Mouse (Mus musculus) right cerebral cortex, postnatal 36 days (tissue): Measurements from ENCODE around the gene Gpr142.

Experiments used
- DNase-seq, 2 experiments: peaks; one replicate each; pipeline ENCODE4 v3.0.0; 2022; ENCODE audit warnings: low spot score in 2 of 2, mixed read lengths in 1 of 2

Gene Gpr142

GRCm38 (mm10) chr11:114801906-114802305, 3.2 kb downstream of the Gpr142 start:
- no peak for DNase-seq

GRCm38 (mm10) chr11:114802540-114803267, 4.0 kb downstream of the Gpr142 start:
- DNase-seq: no peak

- no peak for DNase-seq
These were observed 5.3 kb downstream of the Gpr142 start for GRCm38 (mm10) chr11:114803990-114804389.

- DNase-seq: no peak
These were observed 8.3 kb downstream of the Gpr142 start for GRCm38 (mm10) chr11:114807025-114807424.

- DNase-seq: no peak
These were observed 9.1 kb downstream of the Gpr142 start for GRCm38 (mm10) chr11:114807686-114808427.

GRCm38 (mm10) chr11:114809371-114809770, 10.6 kb downstream of the Gpr142 start:
- DNase-seq: no peak

GRCm38 (mm10) chr11:114810344-114810743, 11.6 kb downstream of the Gpr142 start:
- DNase-seq: no peak

- DNase-seq: peak; percentile 72 to 80
These were observed 14.1 kb downstream of the Gpr142 start for GRCm38 (mm10) chr11:114812731-114813240.

- DNase-seq: no peak
These were observed 16.3 kb downstream of the Gpr142 start for GRCm38 (mm10) chr11:114814873-114815592.

- DNase-seq: no peak
These were observed 18.2 kb downstream of the Gpr142 start for GRCm38 (mm10) chr11:114816934-114817333.

- no peak for DNase-seq
These were observed 19.5 kb downstream of the Gpr142 start for GRCm38 (mm10) chr11:114818185-114818584.

- DNase-seq: no peak
These were observed 20.4 kb downstream of the Gpr142 start for GRCm38 (mm10) chr11:114819110-114819509.

GRCm38 (mm10) chr11:114820444-114820843, 21.7 kb downstream of the Gpr142 start:
- DNase-seq: no peak

- no peak for DNase-seq
These were observed 22.6 kb downstream of the Gpr142 start for GRCm38 (mm10) chr11:114821325-114821724.

GRCm38 (mm10) chr11:114822727-114823126, 24.0 kb downstream of the Gpr142 start:
- peak; percentile 88 to 90 for DNase-seq

- DNase-seq: no peak
These were observed 24.5 kb downstream of the Gpr142 start for GRCm38 (mm10) chr11:114823199-114823725.

GRCm38 (mm10) chr11:114826686-114827085, 28.0 kb downstream of the Gpr142 start:
- DNase-seq: no peak

- DNase-seq: no peak
These were observed 31.0 kb downstream of the Gpr142 start for GRCm38 (mm10) chr11:114829499-114830432.

GRCm38 (mm10) chr11:114830433-114830773, 31.7 kb downstream of the Gpr142 start:
- no peak for DNase-seq

- no peak for DNase-seq
These were observed 34.4 kb downstream of the Gpr142 start for GRCm38 (mm10) chr11:114833166-114833565.
